Comparison of ENCODE assay signal across 21 mouse cellular contexts in genomic region chr5:96258210-96258609, GRCm38 (mm10).
"Had no signal": no experiment of that assay in that cellular context is flagged by ENCODE, and none has a peak within 500 bp of the region (broad histone marks: within the 10 kb centered on the region; RNA-seq: fewer than 3 reads in every experiment).

No protein-coding gene starts in this region.

- H3K4me2 ChIP-seq: lung, embryonic 15.5 days; midbrain, embryonic 11.5 days; midbrain, embryonic 13.5 days; midbrain, embryonic 15.5 days; neural tube, embryonic 13.5 days; neural tube, embryonic 15.5 days had no signal

- H3K9ac ChIP-seq: liver, postnatal 0 days; lung, embryonic 15.5 days; midbrain, embryonic 13.5 days; midbrain, embryonic 15.5 days; neural tube, embryonic 13.5 days; neural tube, embryonic 15.5 days had no signal

- H3K4me3 ChIP-seq: lung, embryonic 15.5 days; megakaryocyte, embryonic 14.5 days; midbrain, embryonic 13.5 days; midbrain, embryonic 15.5 days; neural tube, embryonic 13.5 days; neural tube, embryonic 15.5 days had no signal

- H3K9me3 ChIP-seq: lung, embryonic 15.5 days; megakaryocyte, embryonic 14.5 days; midbrain, embryonic 13.5 days; midbrain, embryonic 15.5 days; neural tube, embryonic 13.5 days; neural tube, embryonic 15.5 days had no signal

- H3K4me1 ChIP-seq: lung, embryonic 15.5 days; megakaryocyte, embryonic 14.5 days; midbrain, embryonic 13.5 days; midbrain, embryonic 15.5 days; neural tube, embryonic 13.5 days; neural tube, embryonic 15.5 days had no signal

- H3K27ac ChIP-seq: lung, embryonic 15.5 days; macrophage; midbrain, embryonic 13.5 days; midbrain, embryonic 15.5 days; neural tube, embryonic 13.5 days; neural tube, embryonic 15.5 days had no signal

- H3K27me3 ChIP-seq: lung, embryonic 15.5 days; megakaryocyte, embryonic 14.5 days; midbrain, embryonic 13.5 days; midbrain, embryonic 15.5 days; neural tube, embryonic 13.5 days; neural tube, embryonic 15.5 days had no signal

- DNase-seq: liver, postnatal 0 days; lung, adult 2 months; lung, postnatal 14 days; lung, postnatal 36 days; retina, postnatal 1 day; right cerebral cortex, adult 18-20 months; right cerebral cortex, postnatal 25 days; right cerebral cortex, postnatal 4 days; spleen, adult 18-20 months; thymus, adult 18-20 months; thymus, postnatal 14 days; thymus, postnatal 36 days had no signal

- ATAC-seq: liver, postnatal 0 days; lung, postnatal 0 days; midbrain, embryonic 13.5 days; midbrain, embryonic 15.5 days had no signal

- H3K36me3 ChIP-seq: midbrain, embryonic 15.5 days had no signal
